Mouse (Mus musculus) MEL (cell line): ENCODE measurements at regions not wholly inside any gene's neighbourhood (a gene's known extent, or its start where the extent isn't known, plus 50 kb on each side); places are given as distances from the start of the nearest gene placed in this dataset.

Experiments
- DNase-seq: peaks from one replicate; pipeline ENCODE4 v3.0.0; 2011; ENCODE audit warnings: low read depth, low spot score
- H3K27ac ChIP-seq: 2 replicates; pipeline ENCODE4 v1.5.1; 2012; ENCODE audit warnings: low read depth, mild to moderate bottlenecking, control low read depth, low read length, moderate library complexity; ENCODE audit not compliant: control insufficient read depth
- H3K27me3 ChIP-seq, 2 experiments: fragments of 150-350 bp in 1 of 2; sonication (generic) in 1 of 2; 2 replicates each; pipeline ENCODE4 v1.6.1; 2012; ENCODE audit warnings: low read length in 2 of 2, mild to moderate bottlenecking in 2 of 2, improper control_type of control experiment in 1 of 2, moderate library complexity in 1 of 2; ENCODE audit not compliant: insufficient read depth in 2 of 2, control insufficient read depth in 1 of 2
- H3K36me3 ChIP-seq, 2 experiments: 2 replicates each; pipeline ENCODE4 v1.6.1; 2012 to 2014; ENCODE audit warnings: low read length in 2 of 2, improper control_type of control experiment in 1 of 2, inconsistent platforms in 1 of 2, mild to moderate bottlenecking in 1 of 2; ENCODE audit not compliant: insufficient read depth in 2 of 2, control insufficient read depth in 1 of 2
- H3K4me1 ChIP-seq, 2 experiments: fragments of 150-350 bp in 1 of 2; sonication (generic) in 1 of 2; 2 replicates each; pipeline ENCODE4 v1.6.1; 2012; ENCODE audit warnings: low read length in 2 of 2, improper control_type of control experiment in 1 of 2, mild to moderate bottlenecking in 1 of 2; ENCODE audit not compliant: insufficient read depth in 2 of 2, control insufficient read depth in 1 of 2
- H3K4me3 ChIP-seq, 2 experiments: fragments of 150-350 bp in 1 of 2; sonication (generic) in 1 of 2; 2 replicates each; pipeline ENCODE4 v1.5.1; 2012; ENCODE audit warnings: low read depth in 2 of 2, low read length in 2 of 2, mild to moderate bottlenecking in 2 of 2, moderate library complexity in 2 of 2, control low read depth in 1 of 2, improper control_type of control experiment in 1 of 2; ENCODE audit not compliant: control insufficient read depth in 1 of 2, insufficient read depth in 1 of 2
- H3K79me2 ChIP-seq: 2 replicates; pipeline ENCODE4 v1.6.1; 2012; ENCODE audit warnings: mild to moderate bottlenecking, low read length, moderate library complexity; ENCODE audit not compliant: control insufficient read depth, poor library complexity, insufficient read depth
- H3K9ac ChIP-seq: 2 replicates; pipeline ENCODE4 v1.6.1; 2012; ENCODE audit warnings: low read depth, mild to moderate bottlenecking, control low read depth, low read length, moderate library complexity; ENCODE audit not compliant: control insufficient read depth, poor library complexity, severe bottlenecking
- H3K9me3 ChIP-seq: fragments of 150-350 bp; sonication (generic); replicated peaks from 2 replicates; pipeline ENCODE4 v1.6.1; 2012; ENCODE audit warnings: mild to moderate bottlenecking, low read length, improper control_type of control experiment, moderate library complexity; ENCODE audit not compliant: insufficient read depth
- CHD1 ChIP-seq: IDR thresholded peaks from 2 replicates; pipeline ENCODE4 v1.6.1; 2012; ENCODE audit warnings: low read depth, mild to moderate bottlenecking, inconsistent platforms, low read length, improper control_type of control experiment
- CHD2 ChIP-seq: IDR thresholded peaks from 2 replicates; pipeline ENCODE4 v1.6.1; 2011; ENCODE audit warnings: low read length, improper control_type of control experiment
- CTCF ChIP-seq, 3 experiments: IDR thresholded peaks in 2 of 3; conservative IDR thresholded peaks in 1 of 3; 2 replicates each; pipeline ENCODE4 v1.5.1; 2011 to 2012; ENCODE audit warnings: low read length in 3 of 3, low read depth in 2 of 3, mild to moderate bottlenecking in 2 of 3, improper control_type of control experiment in 1 of 3, inconsistent platforms in 1 of 3, mixed read lengths in 1 of 3, moderate library complexity in 1 of 3; ENCODE audit not compliant: control insufficient read depth in 1 of 3, insufficient read depth in 1 of 3, poor library complexity in 1 of 3, severe bottlenecking in 1 of 3
- EP300 ChIP-seq, 2 experiments: IDR thresholded peaks; 2 replicates each; pipeline ENCODE4 v1.6.1; 2011; ENCODE audit warnings: improper control_type of control experiment in 2 of 2, low read length in 2 of 2, low read depth in 1 of 2, mild to moderate bottlenecking in 1 of 2
- KAT2A ChIP-seq: conservative IDR thresholded peaks from 2 replicates; pipeline ENCODE4 v1.6.1; 2012; ENCODE audit warnings: low read depth, low read length, improper control_type of control experiment, inconsistent platforms
- MAX ChIP-seq: IDR thresholded peaks from 2 replicates; pipeline ENCODE4 v1.6.1; 2011; ENCODE audit warnings: low read length, improper control_type of control experiment
- MAZ ChIP-seq: IDR thresholded peaks from 2 replicates; pipeline ENCODE4 v1.6.1; 2012; ENCODE audit warnings: low read depth, mild to moderate bottlenecking, inconsistent platforms, low read length, improper control_type of control experiment
- MYB ChIP-seq: IDR thresholded peaks from 2 replicates; pipeline ENCODE4 v1.6.1; 2011; ENCODE audit warnings: mild to moderate bottlenecking, low read depth, low read length, improper control_type of control experiment
- MYC ChIP-seq: IDR thresholded peaks from 2 replicates; pipeline ENCODE4 v1.6.1; 2011; ENCODE audit warnings: low read depth, mild to moderate bottlenecking, low read length, improper control_type of control experiment, moderate library complexity
- NELFE ChIP-seq: IDR thresholded peaks from 2 replicates; pipeline ENCODE4 v1.6.1; 2011; ENCODE audit warnings: low read depth, low read length, improper control_type of control experiment
- POLR2A ChIP-seq, 2 experiments: IDR thresholded peaks; 2 replicates each; pipeline ENCODE4 v1.6.1; 2011 to 2012; ENCODE audit warnings: low read length in 2 of 2, mild to moderate bottlenecking in 2 of 2, control low read depth in 1 of 2, improper control_type of control experiment in 1 of 2, low read depth in 1 of 2, moderate library complexity in 1 of 2; ENCODE audit not compliant: control insufficient read depth in 1 of 2, insufficient read depth in 1 of 2, poor library complexity in 1 of 2
- POLR2AphosphoS5 ChIP-seq: IDR thresholded peaks from 2 replicates; pipeline ENCODE4 v1.6.1; 2012; ENCODE audit warnings: low read depth, borderline replicate concordance, mild to moderate bottlenecking, inconsistent platforms, low read length, moderate library complexity, mixed read lengths
- RAD21 ChIP-seq: IDR thresholded peaks from 2 replicates; pipeline ENCODE4 v1.6.1; 2011; ENCODE audit warnings: mild to moderate bottlenecking, low read depth, low read length, improper control_type of control experiment
- SIN3A ChIP-seq: IDR thresholded peaks from 2 replicates; pipeline ENCODE4 v1.6.1; 2012; ENCODE audit warnings: low read length, improper control_type of control experiment, inconsistent platforms
- SMC3 ChIP-seq: IDR thresholded peaks from 2 replicates; pipeline ENCODE4 v1.6.1; 2011; ENCODE audit warnings: low read depth, low read length, improper control_type of control experiment
- TBP ChIP-seq: IDR thresholded peaks from 2 replicates; pipeline ENCODE4 v1.8.0; 2011; ENCODE audit warnings: low read depth, low read length, improper control_type of control experiment
- TCF12 ChIP-seq: IDR thresholded peaks from 2 replicates; pipeline ENCODE4 v1.6.1; 2014; ENCODE audit warnings: low read depth, mild to moderate bottlenecking, inconsistent platforms, low read length, improper control_type of control experiment, moderate library complexity
- UBTF ChIP-seq: IDR thresholded peaks from 2 replicates; pipeline ENCODE4 v1.6.1; 2012; ENCODE audit warnings: low read depth, mild to moderate bottlenecking, inconsistent platforms, low read length, improper control_type of control experiment, moderate library complexity, borderline replicate concordance; ENCODE audit not compliant: insufficient read depth
- ZC3H11A ChIP-seq: IDR thresholded peaks from 2 replicates; pipeline ENCODE4 v1.6.1; 2012; ENCODE audit warnings: low read depth, mild to moderate bottlenecking, inconsistent platforms, low read length, improper control_type of control experiment
- ZMIZ1 ChIP-seq: IDR thresholded peaks from 2 replicates; pipeline ENCODE4 v1.6.1; 2012; ENCODE audit warnings: low read depth, mild to moderate bottlenecking, inconsistent platforms, low read length, improper control_type of control experiment, moderate library complexity
- ZNF384 ChIP-seq: IDR thresholded peaks from 2 replicates; pipeline ENCODE4 v1.6.1; 2012; ENCODE audit warnings: low read depth, mild to moderate bottlenecking, inconsistent platforms, low read length, improper control_type of control experiment

DNA sequence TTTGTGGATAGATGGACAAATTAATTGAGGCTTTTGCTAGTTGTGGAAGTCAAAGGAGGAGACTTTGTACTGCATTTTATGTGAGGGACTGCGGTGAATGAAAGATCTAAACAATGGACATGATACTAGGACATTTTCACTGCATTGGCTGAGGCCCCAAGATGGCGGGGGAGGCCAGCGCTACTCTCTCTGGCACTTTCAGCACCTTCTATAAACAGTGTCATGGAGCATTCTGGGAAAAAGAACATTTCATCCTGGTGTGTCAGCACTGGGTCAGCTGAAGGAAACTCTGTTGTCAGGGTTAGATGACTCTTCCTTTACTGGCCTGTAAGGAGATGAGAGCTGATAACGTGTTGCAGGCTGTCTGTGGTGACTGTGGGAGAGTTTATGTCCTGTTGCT, 449.4 kb downstream of the Etnk1 start:
- no peaks in the 10 kb centered on the region for H3K27me3 ChIP-seq
- DNase-seq = no peak
- TF ChIP-seq NELFE = no peak
- TF ChIP-seq, all 39 proteins: peak for 0
- no peak overlapping the region for H3K4me3 ChIP-seq
- H3K79me2 ChIP-seq = no peaks in the 10 kb centered on the region
- no peaks in the 10 kb centered on the region for H3K4me1 ChIP-seq
- no peaks in the 10 kb centered on the region for H3K9me3 ChIP-seq
- H3K36me3 ChIP-seq = no peaks in the 10 kb centered on the region
- no peak overlapping the region for H3K27ac ChIP-seq
- no peak overlapping the region for H3K9ac ChIP-seq

DNA sequence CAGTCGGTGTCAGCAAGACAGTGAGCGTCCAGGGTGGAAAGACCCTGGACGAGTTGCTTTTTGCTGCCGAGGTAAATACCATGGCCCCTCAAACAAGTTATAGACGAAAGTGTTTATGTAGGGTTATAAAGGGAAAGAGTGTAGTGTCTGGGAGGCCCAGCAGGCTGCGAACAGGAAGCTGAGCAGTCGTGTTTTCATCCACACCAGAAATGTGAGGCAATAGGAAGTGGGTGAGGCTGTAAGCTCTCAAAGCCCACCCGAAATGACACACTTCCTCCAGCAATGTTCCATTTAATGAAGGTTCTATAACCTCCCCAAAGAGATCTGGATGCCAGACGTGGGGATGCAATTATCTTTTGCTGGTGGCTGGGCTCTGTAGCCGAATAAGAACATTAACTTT, 451.5 kb downstream of the Etnk1 start:
- no peak for DNase-seq
- Histone ChIP-seq H3K4me1 (no peaks in the 10 kb centered on the region), H3K9ac (no peak overlapping the region), H3K27ac (no peak overlapping the region), H3K27me3 (no peaks in the 10 kb centered on the region), H3K9me3 (no peaks in the 10 kb centered on the region), H3K4me3 (no peak overlapping the region), H3K36me3 (no peaks in the 10 kb centered on the region), H3K79me2 (no peaks in the 10 kb centered on the region)
- TF ChIP-seq KAT2A = no peak
- no peak for TF ChIP-seq RAD21
- no peak for TF ChIP-seq POLR2AphosphoS5
- TF ChIP-seq CTCF (IDR thresholded peaks at IDR 0.05 in 2 of 3, conservative IDR thresholded peaks at IDR 0.05 in 1 of 3; ENCODE audit: control insufficient read depth in 1 of 3, insufficient read depth in 1 of 3, low read depth in 2 of 3, low read length in 3 of 3, poor library complexity in 1 of 3, severe bottlenecking in 1 of 3) = no peak
- no peak for TF ChIP-seq TCF12
- TF ChIP-seq SIN3A = no peak
- TF ChIP-seq POLR2A (IDR thresholded peaks at IDR 0.05; ENCODE audit: control insufficient read depth in 1 of 2, insufficient read depth in 1 of 2, low read depth in 1 of 2, low read length in 2 of 2, poor library complexity in 1 of 2) = no peak
- TF ChIP-seq ZMIZ1 = no peak
- no peak for TF ChIP-seq TBP
- no peak for TF ChIP-seq SMC3
- TF ChIP-seq ZNF384 = no peak
- TF ChIP-seq MAX = no peak
- no peak for TF ChIP-seq CHD1
- TF ChIP-seq EP300 (IDR thresholded peaks at IDR 0.05; ENCODE audit: low read depth in 1 of 2, low read length in 2 of 2) = no peak
- TF ChIP-seq MYC = no peak
- no peak for TF ChIP-seq MAZ
- TF ChIP-seq ZC3H11A = no peak
- no peak for TF ChIP-seq CHD2
- no peak for TF ChIP-seq MYB
- TF ChIP-seq UBTF = no peak
